Mouse (Mus musculus) thymus, postnatal 4 days (tissue): Measurements from ENCODE around the gene Dcaf6.
"Not testable (repeated sequence)": the region's sequence is repeated elsewhere in the genome, so short reads cannot be mapped to it uniquely, and the experiment has no call there.

Source experiments
- DNase-seq: peaks from one replicate; pipeline ENCODE4 v3.0.0; 2021

Gene Dcaf6

GRCm38 (mm10) chr1:165396401-165396805 lies 63.9 kb downstream of the Dcaf6 start:
- DNase-seq: no peak

GRCm38 (mm10) chr1:165395940-165396339 lies 64.3 kb downstream of the Dcaf6 start:
- DNase-seq: no peak

GRCm38 (mm10) chr1:165394836-165395235 lies 65.4 kb downstream of the Dcaf6 start:
- no peak for DNase-seq

GRCm38 (mm10) chr1:165393033-165393432 lies 67.2 kb downstream of the Dcaf6 start:
- DNase-seq: no peak

- DNase-seq: peak; percentile 13
Observed at GRCm38 (mm10) chr1:165388716-165389115, 71.6 kb downstream of the Dcaf6 start.

DNA sequence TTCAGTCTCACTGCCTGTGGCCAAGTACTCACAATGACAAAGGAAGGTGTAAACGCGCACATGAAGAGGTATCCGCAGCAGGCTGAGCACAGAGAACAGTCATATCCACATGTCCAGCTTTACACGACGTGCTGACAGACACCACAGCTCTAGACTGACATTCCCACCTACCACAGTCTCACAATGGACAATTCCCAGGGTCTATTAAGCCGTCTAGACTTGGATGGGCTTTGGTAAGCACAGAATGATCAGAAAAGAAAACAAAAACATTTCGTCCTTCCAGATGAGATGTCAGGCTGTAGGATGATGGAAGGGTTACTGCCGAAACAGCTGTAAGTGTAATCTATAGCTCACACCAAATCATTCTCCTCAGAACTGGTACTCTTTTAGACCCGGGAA lies 73.8 kb downstream of the Dcaf6 start:
- no peak for DNase-seq

DNA sequence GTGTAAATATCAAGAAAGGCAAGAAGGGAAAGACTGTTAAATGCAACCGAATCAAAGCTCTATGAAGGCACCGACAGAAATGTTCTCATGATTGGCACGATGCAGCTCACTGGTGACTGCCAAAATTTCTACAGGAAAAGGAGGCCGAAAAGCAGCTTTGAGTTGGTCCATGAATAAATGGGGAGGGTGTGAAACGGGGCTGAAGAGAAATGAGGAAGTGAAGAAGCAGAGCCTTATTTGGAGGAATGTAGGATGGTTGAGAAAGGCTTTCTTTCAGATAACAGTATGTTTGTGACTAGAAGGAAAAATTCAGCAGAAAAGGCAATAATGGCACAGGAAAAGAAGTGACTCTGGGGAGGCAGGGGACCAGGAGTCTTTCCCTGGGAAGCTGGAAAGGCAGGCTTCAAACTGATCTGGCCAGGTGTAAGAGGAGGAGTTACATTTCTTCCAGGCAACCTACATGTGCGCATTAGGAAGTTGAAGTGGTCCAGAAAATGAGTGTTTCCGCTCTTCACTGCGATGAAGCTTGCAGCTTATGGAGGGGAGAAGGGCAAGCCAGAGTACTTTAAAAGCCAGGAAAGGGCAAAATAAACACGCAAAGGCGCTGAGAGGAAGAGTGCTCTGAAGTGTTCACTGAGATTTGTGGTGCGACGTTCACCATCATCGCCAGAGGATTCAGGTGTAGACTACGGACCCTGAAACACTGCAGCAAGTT lies 74.3 kb downstream of the Dcaf6 start:
- DNase-seq: no peak

DNA sequence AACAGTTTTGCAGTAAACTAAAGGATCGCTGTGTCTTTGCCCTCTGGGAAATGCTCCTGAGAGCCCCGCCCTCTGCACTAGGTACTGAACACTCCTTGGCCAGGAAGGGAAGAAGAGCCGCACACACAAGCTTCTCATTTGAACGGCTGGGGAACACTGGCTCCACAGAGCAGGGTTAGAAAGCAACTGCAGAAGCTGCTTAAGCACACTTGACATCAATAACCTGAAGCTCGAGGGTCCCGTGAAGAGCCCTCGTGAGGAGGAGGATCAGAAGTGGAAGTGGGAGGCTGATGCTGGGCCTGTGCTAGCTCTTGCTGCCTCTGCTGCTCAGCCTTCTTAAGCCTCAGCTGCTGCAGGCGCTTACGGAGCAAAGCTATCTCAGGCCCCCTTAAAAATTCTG lies 86.4 kb downstream of the Dcaf6 start:
- no peak for DNase-seq

GRCm38 (mm10) chr1:165370990-165371389 lies 89.3 kb downstream of the Dcaf6 start:
- no peak for DNase-seq

DNA sequence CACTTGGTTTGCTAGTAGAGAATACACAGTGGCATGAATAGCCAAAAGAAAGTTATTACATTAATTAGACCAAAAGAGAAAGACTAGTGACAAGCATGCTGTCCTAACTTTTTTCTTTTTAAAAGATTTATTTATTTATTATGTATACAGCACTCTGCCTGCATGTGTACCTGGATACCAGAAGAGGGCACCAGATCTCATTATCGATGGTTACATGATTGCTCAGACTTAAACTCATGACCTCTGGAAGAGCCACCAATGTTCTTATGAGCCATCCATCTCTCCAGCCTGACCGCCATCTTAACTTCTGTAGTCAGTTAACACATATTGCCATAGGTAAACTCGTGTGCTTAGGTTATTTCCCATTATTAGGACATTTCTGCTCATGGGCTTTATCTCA lies 95.2 kb downstream of the Dcaf6 start:
- DNase-seq: no peak

DNA sequence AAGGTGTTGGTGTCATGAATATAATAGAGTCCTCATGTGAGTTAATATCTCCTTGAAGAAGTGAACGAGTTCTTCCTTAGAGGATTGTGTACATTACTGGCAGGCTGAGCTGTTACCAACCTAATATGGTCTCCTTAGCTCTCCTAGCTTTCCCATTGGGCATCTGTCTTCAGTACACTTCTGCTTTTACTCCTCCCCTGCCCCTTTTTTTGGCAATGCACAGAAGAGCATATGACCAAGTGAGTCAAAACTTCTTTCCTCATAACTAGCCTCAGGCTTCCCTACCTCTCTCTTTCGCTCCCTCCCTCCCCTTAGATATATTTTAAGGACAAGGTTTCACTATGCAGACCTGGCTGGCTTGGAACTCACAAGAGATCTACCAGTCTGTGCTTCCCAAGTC lies 97.0 kb downstream of the Dcaf6 start:
- no peak for DNase-seq

- no peak for DNase-seq
Observed at GRCm38 (mm10) chr1:165356347-165356746, 103.9 kb downstream of the Dcaf6 start.

GRCm38 (mm10) chr1:165348627-165349026 lies 111.6 kb downstream of the Dcaf6 start:
- DNase-seq: no peak

DNA sequence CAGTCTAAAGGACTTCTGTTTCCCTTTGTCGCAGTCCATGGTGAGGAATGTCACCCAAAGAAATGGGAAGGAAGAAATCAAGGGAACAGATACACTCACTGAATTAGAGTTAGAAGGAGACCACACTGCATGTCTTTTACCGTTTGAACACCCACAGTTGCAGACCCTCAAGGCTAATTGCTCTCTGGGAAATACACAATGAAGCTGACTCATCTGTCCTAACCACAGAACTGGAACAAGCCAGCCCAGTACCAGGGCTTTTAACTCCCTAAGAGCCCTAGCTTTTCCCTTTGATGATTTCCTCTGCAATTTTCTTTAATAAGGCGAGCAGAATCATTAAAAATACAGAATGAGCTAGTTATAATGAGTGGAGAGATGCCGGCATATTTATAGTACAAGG lies 115.8 kb downstream of the Dcaf6 start:
- DNase-seq: no peak

DNA sequence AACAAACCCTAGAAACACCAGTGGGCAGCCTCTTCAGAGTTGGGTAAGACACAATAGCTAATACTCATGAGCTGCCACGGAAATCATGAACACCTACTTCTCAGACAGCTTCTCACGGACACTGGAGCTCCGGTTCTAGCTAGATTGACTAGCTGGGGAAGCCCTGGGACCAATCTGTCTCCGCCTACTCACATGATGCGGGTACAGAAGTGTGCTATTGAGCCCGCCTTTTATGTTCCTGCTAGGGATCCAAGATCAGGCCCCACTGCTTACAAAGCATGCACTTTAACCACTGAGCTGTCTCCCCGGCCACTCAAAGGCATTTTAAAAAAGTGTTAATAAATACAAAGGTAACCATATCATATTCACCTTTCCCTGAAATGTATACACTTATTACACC lies 118.1 kb downstream of the Dcaf6 start:
- DNase-seq: no peak

- no peak for DNase-seq
Observed at GRCm38 (mm10) chr1:165332797-165333196, 127.5 kb downstream of the Dcaf6 start.

GRCm38 (mm10) chr1:165330859-165331258 lies 129.4 kb downstream of the Dcaf6 start:
- no peak for DNase-seq

- DNase-seq: not testable (repeated sequence)
Observed at GRCm38 (mm10) chr1:165328384-165329289, 131.6 kb downstream of the Dcaf6 start.

- DNase-seq: no peak
Observed at GRCm38 (mm10) chr1:165327831-165328230, 132.4 kb downstream of the Dcaf6 start.

- no peak for DNase-seq
Observed at GRCm38 (mm10) chr1:165327370-165327769, 132.9 kb downstream of the Dcaf6 start.

DNA sequence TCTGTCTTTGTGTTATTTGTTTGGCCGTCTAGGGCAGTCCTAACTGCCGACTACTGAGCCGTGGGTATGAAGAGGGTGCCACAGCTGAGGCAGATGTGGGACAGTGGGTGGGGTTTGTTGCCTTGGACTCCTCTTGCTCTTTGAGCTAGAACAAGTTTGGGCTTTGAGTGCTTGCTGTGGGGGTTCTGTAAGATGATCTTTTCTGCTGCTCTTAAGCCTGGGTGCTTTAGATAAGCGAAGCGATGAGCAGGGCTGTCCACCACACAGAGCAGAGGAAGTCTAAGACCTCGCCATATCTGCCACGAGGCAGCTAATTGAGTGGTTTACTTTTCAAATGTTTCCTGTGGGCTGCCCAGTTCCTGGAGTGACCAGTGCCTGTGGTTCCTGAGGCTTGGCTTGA lies 137.3 kb downstream of the Dcaf6 start:
- peak; percentile 26 for DNase-seq

- peak; percentile 19 for DNase-seq
Observed at GRCm38 (mm10) chr1:165321891-165322290, 138.4 kb downstream of the Dcaf6 start.

GRCm38 (mm10) chr1:165321393-165321861 lies 138.8 kb downstream of the Dcaf6 start:
- peak; percentile 20 for DNase-seq
